Mouse (Mus musculus) forebrain, embryonic 14.5 days (tissue): ENCODE measurements around the gene Dpp3. TPM values are rescaled to one million over a fixed set of nuclear protein-coding genes. Genes with fewer than 3 reads are reported as not detected.

ENCODE experiments used
- ATAC-seq: fragments of 200-750 bp; cut with Nextera tagmentation; 2 replicates; pipeline ENCODE4 v1.8.0; 2017; ENCODE audit warnings: mild to moderate bottlenecking, moderate library complexity
- DNase-seq: peaks from one replicate; pipeline ENCODE4 v3.0.0-alpha.2; 2015; ENCODE audit warnings: low spot score
- H3K27ac ChIP-seq: fragments of 300-500 bp; sonication (generic); 2 replicates; pipeline ENCODE4 v1.5.1; 2014; ENCODE audit warnings: low read depth, mild to moderate bottlenecking, control low read depth, low read length, moderate library complexity
- H3K27me3 ChIP-seq: fragments of 300-500 bp; sonication (generic); replicated peaks from 2 replicates; pipeline ENCODE4 v1.6.1; 2014; ENCODE audit warnings: low read length, control low read depth, mixed read lengths; ENCODE audit not compliant: control insufficient read depth, insufficient read depth
- H3K36me3 ChIP-seq: fragments of 300-500 bp; sonication (generic); 2 replicates; pipeline ENCODE4 v1.6.1; 2014; ENCODE audit warnings: low read length, control low read depth; ENCODE audit not compliant: control insufficient read depth, insufficient read depth
- H3K4me1 ChIP-seq: fragments of 300-500 bp; sonication (generic); 2 replicates; pipeline ENCODE4 v1.6.1; 2014; ENCODE audit warnings: antibody characterized with exemption, low read length, control low read depth; ENCODE audit not compliant: control insufficient read depth, insufficient read depth
- H3K4me2 ChIP-seq: fragments of 300-500 bp; sonication (generic); 2 replicates; pipeline ENCODE4 v1.6.1; 2014; ENCODE audit warnings: mild to moderate bottlenecking, control low read depth, low read length
- H3K4me3 ChIP-seq: fragments of 300-500 bp; sonication (generic); 2 replicates; pipeline ENCODE4 v1.5.1; 2014; ENCODE audit warnings: low read depth, low read length, control low read depth
- H3K9ac ChIP-seq: fragments of 300-500 bp; sonication (generic); 2 replicates; pipeline ENCODE4 v1.6.1; 2014; ENCODE audit warnings: mild to moderate bottlenecking, low read length, control low read depth, moderate library complexity
- H3K9me3 ChIP-seq: fragments of 300-500 bp; sonication (generic); replicated peaks from 2 replicates; pipeline ENCODE4 v1.6.1; 2016; ENCODE audit warnings: low read length, control low read depth, mixed read lengths; ENCODE audit not compliant: control insufficient read depth
- WGBS: fragments of 180-500 bp; shearing (Covaris S2); extraction: QIAGEN DNeasy Blood & Tissue Kit; methylation state at CpG from one replicate; pipeline ENCODE4 v1.1.7; 2014; 5-methylcytosine and 5-hydroxymethylcytosine counted together
- polyA plus RNA-seq: library from polyadenylated mRNA; unstranded; fragments of >200 nt; fragmentation: Nextera tagmentation; extraction: Ambion mirVana; gene quantifications from 2 replicates; pipeline ENCODE4 v1.2.1, GENCODE M21; 2014

The Dpp3 gene
- polyA plus RNA-seq, 1 experiment from 2014 or later = 100.0 TPM

DNA sequence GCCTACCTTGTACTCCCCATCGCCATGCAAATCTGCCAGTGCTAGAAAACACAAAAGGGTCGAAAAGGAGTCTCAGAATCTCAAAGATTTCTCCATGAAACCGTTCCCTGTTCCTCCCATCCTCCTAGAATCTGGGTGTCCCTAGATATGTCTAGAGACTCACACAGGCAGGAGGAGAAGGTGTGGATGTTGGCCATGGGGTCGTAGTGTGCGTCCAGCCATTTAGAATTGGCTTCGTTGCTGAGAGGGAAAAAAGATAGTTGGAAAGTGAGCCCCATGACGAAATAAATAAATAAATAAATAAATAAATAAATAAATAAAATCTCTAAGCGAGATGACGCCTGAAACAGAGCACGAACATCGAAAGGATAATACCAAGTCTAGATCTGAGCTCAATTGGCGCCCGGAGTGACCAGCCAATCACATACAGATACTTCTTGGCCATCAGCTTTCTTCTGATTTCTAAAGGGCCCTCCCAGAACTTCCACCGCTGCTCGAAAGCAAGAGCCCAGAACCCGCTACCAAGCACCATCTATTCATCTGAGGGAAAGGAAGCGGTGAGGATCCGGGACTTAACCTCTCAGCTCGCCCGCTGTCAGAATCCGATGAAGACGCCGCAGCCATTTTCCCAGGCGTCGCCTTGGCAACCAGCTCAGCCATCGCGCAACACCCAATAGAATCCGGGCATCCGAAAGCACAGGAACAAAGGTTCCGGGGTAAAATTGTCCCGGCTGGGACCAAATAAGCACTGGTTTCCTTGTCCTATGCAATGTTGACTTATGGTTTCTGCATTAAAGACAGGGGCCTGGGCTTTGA, 21.9 kb downstream of the Dpp3 start, which contains the start of gene Bbs1:
Gene Bbs1, minus strand, starts transcription at position 650 of the 816 bp plus-strand sequence.
- H3K9me3 ChIP-seq = no peaks in the 10 kb centered on the region
- peak within 1 kb of the TSS; percentile 71 for H3K27ac ChIP-seq
- peaks cover 47% of the 10 kb centered on the region for H3K36me3 ChIP-seq
- DNase-seq (peak; percentile 91), ATAC-seq (peak; percentile 79)
- H3K9ac ChIP-seq = peak within 1 kb of the TSS; percentile 69
- H3K4me1 ChIP-seq = 0 out of 2 replicates have a peak, but pooled peaks cover 4% of the 10 kb centered on the region
- 8% methylated on average over 31 of the region's 31 CpGs for WGBS
- peak within 1 kb of the TSS; percentile 68 for H3K4me3 ChIP-seq
- H3K27me3 ChIP-seq = no peaks in the 10 kb centered on the region
- H3K4me2 ChIP-seq = peak within 1 kb of the TSS; percentile 76

DNA sequence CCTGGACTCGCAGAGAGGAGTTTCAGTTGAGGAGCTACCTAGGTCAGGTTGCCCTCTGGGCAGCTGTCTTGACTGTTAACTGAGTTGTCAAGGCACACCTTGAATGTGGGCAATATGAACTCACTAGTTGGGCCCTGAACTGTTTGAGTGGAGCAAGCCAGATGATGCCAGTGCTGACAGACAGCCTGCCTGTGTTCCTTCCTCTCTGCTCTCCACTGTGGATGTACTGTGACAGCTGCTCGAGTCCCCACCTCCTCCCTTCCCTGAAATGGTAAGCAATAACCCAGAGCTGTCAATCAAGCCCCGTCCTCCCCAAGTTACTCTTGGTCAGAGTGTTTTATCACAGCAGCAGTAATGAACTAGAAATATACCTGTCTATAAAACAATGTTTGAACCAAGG, 28.2 kb downstream of the Dpp3 start:
- peaks cover 58% of the 10 kb centered on the region for H3K36me3 ChIP-seq
- DNase-seq = no peak

DNA sequence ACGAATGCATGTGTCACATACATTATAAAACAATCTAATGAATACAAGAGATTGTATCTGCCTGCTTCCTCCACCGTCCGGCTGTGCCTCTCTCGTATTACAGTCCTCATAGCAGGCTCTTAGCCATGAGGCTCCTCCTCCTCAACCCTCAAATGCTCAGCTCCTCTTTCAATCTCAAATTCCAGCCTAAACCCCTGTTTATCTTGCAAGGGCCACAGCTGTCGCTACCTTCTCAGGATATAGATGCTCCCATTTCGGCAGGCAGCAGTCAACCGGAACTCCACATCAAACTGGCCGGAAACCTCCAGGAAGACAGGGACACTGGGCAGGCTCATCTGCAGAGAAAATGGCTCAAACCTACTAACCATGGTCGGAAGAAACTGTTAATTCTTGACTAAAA, 29.1 kb downstream of the Dpp3 start:
- H3K36me3 ChIP-seq = peaks cover 61% of the 10 kb centered on the region
- no peak overlapping the region for H3K4me2 ChIP-seq
- DNase-seq (no peak), ATAC-seq (no peak)
- no peak overlapping the region for H3K4me3 ChIP-seq
- H3K9ac ChIP-seq = no peak overlapping the region
- no peaks in the 10 kb centered on the region for H3K4me1 ChIP-seq
- H3K27me3 ChIP-seq = no peaks in the 10 kb centered on the region
- 91% methylated on average over 9 of the region's 9 CpGs for WGBS
- no peak overlapping the region for H3K27ac ChIP-seq
- no peaks in the 10 kb centered on the region for H3K9me3 ChIP-seq

More for the DNA sequence above, 28.2 kb downstream of the Dpp3 start:
- 85% methylated on average over 3 of the region's 3 CpGs for WGBS
- H3K4me2 ChIP-seq = no peak overlapping the region
- no peak overlapping the region for H3K9ac ChIP-seq
- H3K9me3 ChIP-seq = no peaks in the 10 kb centered on the region
- H3K4me1 ChIP-seq = no peaks in the 10 kb centered on the region
- H3K27me3 ChIP-seq = no peaks in the 10 kb centered on the region
- no peak overlapping the region for H3K4me3 ChIP-seq
- no peak for ATAC-seq
- H3K27ac ChIP-seq = no peak overlapping the region

DNA sequence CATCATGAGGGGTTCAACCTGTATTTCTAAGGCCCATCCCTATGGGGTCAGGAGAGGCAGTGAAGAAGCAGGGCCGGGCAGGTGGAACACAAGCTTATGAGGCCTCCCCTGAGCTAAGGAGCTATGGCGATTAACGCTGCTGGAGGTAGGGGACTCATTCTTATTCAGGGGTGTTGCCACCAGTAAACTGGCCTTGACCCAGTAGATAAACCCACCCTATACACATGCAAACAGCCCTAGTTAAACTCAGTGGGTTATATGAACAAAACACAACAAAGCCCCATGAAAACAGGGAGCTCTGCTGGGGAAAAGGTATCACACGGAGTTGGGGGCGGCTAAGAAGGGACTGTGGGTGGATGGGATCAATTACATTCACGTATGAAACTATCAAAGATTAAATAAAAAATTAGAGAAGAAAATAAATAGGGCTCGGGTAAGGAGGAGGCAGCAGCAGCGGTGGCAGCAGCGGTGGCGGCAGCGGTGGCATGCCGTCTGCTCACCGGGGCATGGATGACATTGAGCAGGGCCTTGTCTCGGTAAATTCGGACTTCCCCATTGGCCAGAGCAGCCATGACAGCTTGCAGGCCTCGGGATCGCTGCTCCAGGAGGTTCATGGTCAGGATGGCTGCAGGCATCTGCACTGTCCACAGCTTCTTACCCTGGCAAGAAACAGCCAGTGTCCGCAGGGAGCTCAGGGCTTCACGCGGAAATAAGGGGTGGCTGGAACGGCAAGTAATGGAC, 31.1 kb downstream of the Dpp3 start:
- Histone ChIP-seq H3K27me3 (no peaks in the 10 kb centered on the region), H3K27ac (no peak overlapping the region), H3K36me3 (peaks cover 53% of the 10 kb centered on the region), H3K4me3 (no peak overlapping the region), H3K9ac (no peak overlapping the region), H3K4me1 (no peaks in the 10 kb centered on the region), H3K9me3 (no peaks in the 10 kb centered on the region), H3K4me2 (no peak overlapping the region)
- 50% methylated on average over 21 of the region's 21 CpGs for WGBS
- ATAC-seq = no peak
- DNase-seq = no peak

DNA sequence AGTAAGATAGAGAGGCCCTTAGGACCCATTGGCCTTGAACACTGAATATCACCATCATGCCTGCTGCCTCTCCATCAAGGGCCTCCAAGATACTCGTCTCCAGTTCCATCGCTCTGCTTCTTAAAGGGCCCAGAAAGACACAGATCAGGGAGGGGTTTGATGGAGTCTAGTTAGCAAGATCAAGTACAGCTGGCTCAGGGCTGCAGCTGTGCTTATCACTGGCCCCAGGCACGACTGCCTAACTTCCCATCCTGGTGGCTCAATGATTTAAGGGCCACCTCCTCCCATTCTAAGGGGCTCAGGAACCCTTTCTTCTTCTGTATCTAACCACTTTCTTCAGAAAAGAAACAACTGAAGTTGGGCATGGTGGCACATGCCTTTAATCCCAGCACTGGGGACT, 36.3 kb downstream of the Dpp3 start:
- Histone ChIP-seq H3K9me3 (no peaks in the 10 kb centered on the region), H3K4me2 (no peak overlapping the region), H3K4me3 (no peak overlapping the region), H3K4me1 (no peaks in the 10 kb centered on the region), H3K27ac (no peak overlapping the region), H3K27me3 (no peaks in the 10 kb centered on the region), H3K36me3 (peaks cover 41% of the 10 kb centered on the region), H3K9ac (no peak overlapping the region)
- ATAC-seq (no peak), DNase-seq (no peak)
- WGBS = 86% methylated on average over 3 of the region's 3 CpGs

DNA sequence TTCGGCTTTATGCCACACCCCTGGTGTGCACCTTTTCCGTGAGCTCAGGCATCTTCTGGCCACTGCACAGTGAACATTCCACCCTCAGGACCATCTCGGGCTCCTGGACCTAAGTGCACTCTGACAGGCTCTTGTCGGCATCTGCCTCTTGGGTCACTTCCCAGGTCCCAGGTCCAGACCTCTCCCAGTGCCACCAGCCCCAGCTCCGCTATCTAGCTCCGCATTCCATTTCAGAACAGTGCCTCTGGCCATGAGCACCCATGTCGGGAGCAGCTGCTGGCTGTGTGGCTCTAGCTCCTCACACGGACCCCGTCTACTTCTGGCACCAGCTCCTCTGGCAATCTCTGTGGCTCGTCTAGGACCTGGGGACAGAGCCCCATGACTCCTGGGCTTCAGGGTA, 38.3 kb downstream of the Dpp3 start:
- Histone ChIP-seq H3K4me3 (no peak overlapping the region), H3K27ac (no peak overlapping the region), H3K9ac (no peak overlapping the region), H3K4me1 (no peaks in the 10 kb centered on the region), H3K4me2 (no peak overlapping the region), H3K9me3 (no peaks in the 10 kb centered on the region), H3K27me3 (no peaks in the 10 kb centered on the region), H3K36me3 (peaks cover 33% of the 10 kb centered on the region)
- no peak for DNase-seq
- no peak for ATAC-seq
- 85% methylated on average over 10 of the region's 10 CpGs for WGBS

DNA sequence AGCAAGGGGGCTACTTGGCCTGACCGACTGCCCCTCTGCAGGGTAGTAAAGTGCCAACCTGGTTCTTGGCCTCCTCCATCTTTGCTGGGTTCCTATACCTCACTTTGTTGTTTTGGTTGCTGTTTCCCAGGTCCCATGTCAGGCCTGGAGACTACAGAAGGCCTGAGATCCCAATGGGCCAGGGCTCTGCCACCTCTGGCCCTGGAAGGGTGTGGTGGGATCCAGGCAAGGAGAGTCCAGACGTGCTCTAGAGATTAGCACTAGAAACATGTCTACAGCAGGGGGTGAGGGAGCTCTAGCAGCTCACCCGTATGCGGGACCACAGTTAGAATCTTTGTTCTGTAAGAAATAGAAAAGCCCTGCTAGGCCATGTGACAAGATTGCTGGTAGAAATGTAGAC, 44.1 kb downstream of the Dpp3 start:
- WGBS = 79% methylated on average over 4 of the region's 4 CpGs
- H3K4me2 ChIP-seq = no peak overlapping the region

DNA sequence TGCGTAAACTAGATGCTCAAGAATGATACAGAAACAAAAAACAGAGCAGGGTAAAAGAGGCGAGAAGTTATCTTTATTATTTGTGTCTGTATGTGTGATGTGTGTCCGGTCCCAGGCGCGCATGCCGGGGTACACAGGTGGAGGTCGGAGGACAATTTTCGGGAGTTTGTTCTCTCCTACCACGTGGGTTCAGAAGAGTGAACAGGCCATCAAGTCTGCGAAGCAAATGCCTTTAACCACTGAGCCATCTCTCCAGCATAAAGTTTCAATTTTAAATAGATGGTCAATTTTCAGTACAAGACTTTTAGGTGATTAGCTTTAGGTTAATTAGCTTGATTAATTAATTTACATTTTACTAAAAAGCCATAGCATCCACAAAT, 48.8 kb downstream of the Dpp3 start:
- DNase-seq (no peak), ATAC-seq (no peak)
- Histone ChIP-seq H3K9ac (peak overlapping the region; percentile 93), H3K4me2 (peak overlapping the region; percentile 65), H3K27me3 (no peaks in the 10 kb centered on the region), H3K36me3 (no peaks in the 10 kb centered on the region), H3K4me3 (peak overlapping the region; percentile 89), H3K27ac (no peak overlapping the region), H3K9me3 (no peaks in the 10 kb centered on the region), H3K4me1 (peaks cover 7% of the 10 kb centered on the region)
- 66% methylated on average over 10 of the region's 10 CpGs for WGBS

More for the DNA sequence above, 44.1 kb downstream of the Dpp3 start:
- Histone ChIP-seq H3K4me1 (no peaks in the 10 kb centered on the region), H3K27ac (no peak overlapping the region), H3K9ac (no peak overlapping the region), H3K4me3 (no peak overlapping the region), H3K27me3 (no peaks in the 10 kb centered on the region), H3K36me3 (no peaks in the 10 kb centered on the region), H3K9me3 (no peaks in the 10 kb centered on the region)
- DNase-seq (no peak), ATAC-seq (no peak)
